Mouse (Mus musculus) lung, adult 2 months (tissue): ENCODE results near the gene Atp6v1g2.

ENCODE experiments used
- CTCF ChIP-seq: fragments of 200-500 bp; IDR thresholded peaks from 2 replicates; pipeline ENCODE4 v1.5.1; 2011; ENCODE audit warnings: mild to moderate bottlenecking, low read length, control low read depth; ENCODE audit not compliant: insufficient read depth
- POLR2A ChIP-seq: fragments of 200-500 bp; IDR thresholded peaks from 2 replicates; pipeline ENCODE4 v1.6.1; 2011; ENCODE audit warnings: low read depth, mild to moderate bottlenecking, control low read depth, low read length, borderline replicate concordance; ENCODE audit errors: extremely low read depth

DNA sequence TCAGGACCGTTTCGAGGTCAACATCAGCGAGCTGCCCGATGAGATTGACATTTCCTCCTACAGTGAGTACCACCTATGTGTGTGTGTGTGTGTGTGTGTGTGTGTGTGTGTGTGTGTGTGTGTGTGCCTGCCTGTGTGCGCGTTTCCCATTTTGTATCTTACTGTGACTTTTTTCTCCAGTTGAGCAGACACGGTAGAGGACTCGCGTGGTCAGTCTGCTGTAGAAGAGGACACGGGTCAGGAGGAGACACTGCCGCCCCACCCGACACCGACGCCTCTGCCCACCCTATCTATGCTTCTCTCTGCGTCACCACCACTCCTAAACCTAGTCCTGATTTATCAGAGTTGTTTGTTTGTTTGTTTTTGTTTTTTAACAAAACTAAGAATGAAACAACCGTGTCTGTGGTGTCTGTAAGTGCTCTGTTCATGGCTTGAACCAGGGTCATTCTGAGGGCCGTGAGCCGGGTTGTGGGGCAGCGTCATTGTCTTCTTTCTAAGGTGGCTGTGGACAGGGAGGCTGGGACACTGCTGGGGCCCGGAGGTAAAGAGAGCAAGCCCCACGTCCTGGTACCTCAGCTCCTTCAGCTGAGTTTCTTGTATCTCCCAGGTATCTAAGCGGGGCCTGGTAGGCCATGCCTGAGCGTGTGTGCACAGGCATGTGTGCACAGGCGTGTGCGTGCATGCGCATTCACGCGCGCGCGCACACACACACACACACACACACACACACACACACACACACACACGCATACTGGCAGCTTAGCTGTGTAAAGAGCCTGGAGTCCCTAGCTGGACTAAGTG lies 20.0 kb downstream of the Atp6v1g2 start:
- no peak for TF ChIP-seq POLR2A
- TF ChIP-seq CTCF = no peak
